8 mouse cellular contexts compared by ENCODE assay signal in the genomic region with DNA sequence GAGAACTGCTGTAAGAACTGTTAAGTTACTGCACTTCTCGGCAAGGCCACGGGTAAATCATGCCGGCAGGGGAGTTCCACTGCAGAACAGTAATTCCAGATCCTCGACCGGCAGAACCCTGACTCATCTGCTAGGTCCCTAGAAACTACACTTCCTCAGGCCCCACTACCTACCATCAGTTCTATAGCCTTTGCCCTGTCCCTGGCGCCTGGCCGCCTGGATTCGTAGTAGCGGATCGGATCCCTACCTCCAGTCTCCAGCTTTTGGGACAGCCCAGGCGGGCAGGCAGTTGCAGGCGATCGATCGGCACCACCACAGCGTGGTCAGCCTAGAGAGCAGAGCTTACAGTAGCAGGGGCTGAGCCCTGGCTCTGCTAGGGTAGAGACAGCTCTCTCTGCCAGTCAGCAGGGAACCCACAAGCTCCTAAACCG. TPM values are rescaled to one million over a fixed set of nuclear protein-coding genes. Genes with fewer than 3 reads are reported as not detected.
A peak's percentile ranks its signal among the peaks of the same experiment; 100 is the strongest.
DNase-seq lines count a peak whose midpoint lies in the region; ATAC-seq and TF ChIP-seq lines count a peak whose summit lies in the region.

No protein-coding gene starts in this region.

- no peaks in the 10 kb centered on the region for H3K4me1 ChIP-seq in forebrain, postnatal 0 days (ENCODE audit: insufficient read depth)
- H3K4me1 ChIP-seq in intestine, postnatal 0 days (replicated peaks; ENCODE audit: control insufficient read depth, insufficient read depth, low read length), result no peaks in the 10 kb centered on the region
- peaks cover 22% of the 10 kb centered on the region for H3K4me1 ChIP-seq in megakaryocyte, embryonic 14.5 days

- 4% methylated on average over 16 of the region's 16 CpGs for WGBS in forebrain, postnatal 0 days
- WGBS in intestine, postnatal 0 days, result 25% methylated on average over 16 of the region's 16 CpGs

- peaks cover 24% of the 10 kb centered on the region for H3K27me3 ChIP-seq in forebrain, postnatal 0 days (ENCODE audit: insufficient read depth, low read length)
- H3K27me3 ChIP-seq in intestine, postnatal 0 days (replicated peaks; ENCODE audit: control insufficient read depth, insufficient read depth, low read length), result no peaks in the 10 kb centered on the region
- H3K27me3 ChIP-seq in megakaryocyte, embryonic 14.5 days (replicated peaks), result peaks cover 32% of the 10 kb centered on the region

- peak overlapping the region; percentile 5; the same call in 1 of the 2 replicates for H3K27ac ChIP-seq in forebrain, postnatal 0 days (ENCODE audit: low read depth, low read length)
- no peak overlapping the region for H3K27ac ChIP-seq in intestine, postnatal 0 days (ENCODE audit: low read depth, low read length)

- peak overlapping the region; percentile 47 for H3K4me2 ChIP-seq in forebrain, postnatal 0 days (ENCODE audit: low read depth)
- peak overlapping the region; percentile 55 for H3K4me2 ChIP-seq in intestine, postnatal 0 days (replicated peaks; ENCODE audit: low read depth)

- TF ChIP-seq CTCF in forebrain, postnatal 0 days (IDR thresholded peaks at IDR 0.05; ENCODE audit: low read depth), result no peak
- no peak for TF ChIP-seq CTCF in intestine, postnatal 0 days (IDR thresholded peaks at IDR 0.05; ENCODE audit: low read depth)

- no peaks in the 10 kb centered on the region for H3K9me3 ChIP-seq in forebrain, postnatal 0 days (ENCODE audit: low read length)
- H3K9me3 ChIP-seq in intestine, postnatal 0 days (ENCODE audit: control insufficient read depth), result no peaks in the 10 kb centered on the region
- no peaks in the 10 kb centered on the region for H3K9me3 ChIP-seq in megakaryocyte, embryonic 14.5 days

- H3K36me3 ChIP-seq in forebrain, postnatal 0 days (ENCODE audit: insufficient read depth), result no peaks in the 10 kb centered on the region
- H3K36me3 ChIP-seq in intestine, postnatal 0 days (ENCODE audit: control insufficient read depth, insufficient read depth), result no peaks in the 10 kb centered on the region
- H3K36me3 ChIP-seq in megakaryocyte, embryonic 14.5 days (replicated peaks; ENCODE audit: low read length), result peaks cover 3% of the 10 kb centered on the region

- peak overlapping the region; percentile 19 for H3K4me3 ChIP-seq in forebrain, postnatal 0 days (ENCODE audit: low read depth, low read length)
- H3K4me3 ChIP-seq in intestine, postnatal 0 days (ENCODE audit: low read depth, low read length), result peak overlapping the region; percentile 14; the same call in 1 of the 2 replicates
- peak overlapping the region; percentile 79 for H3K4me3 ChIP-seq in megakaryocyte, embryonic 14.5 days (replicated peaks)

- ATAC-seq in forebrain, postnatal 0 days, result peak; percentile 68
- ATAC-seq in intestine, postnatal 0 days, result no peak

- peak; percentile 14 for DNase-seq in ES-CJ7 (ENCODE audit: low read depth, low spot score)
- DNase-seq in adrenal gland, adult 2 months, result peak; percentile 83
- peak; percentile 35 for DNase-seq in forebrain, postnatal 0 days
- DNase-seq in testis, postnatal 10 days (ENCODE audit: low spot score), result peak; percentile 60
- DNase-seq in spleen, postnatal 10 days (ENCODE audit: low spot score in 2 of 2), result no peak
- no peak for DNase-seq in spleen, adult 18-20 months

- H3K9ac ChIP-seq in forebrain, postnatal 0 days, result no peak overlapping the region
- H3K9ac ChIP-seq in intestine, postnatal 0 days (ENCODE audit: low read depth, low read length), result no peak overlapping the region

RNA-seq across cellular contexts. Expression of a gene that starts 14.2 kb away (rescaled TPM):
- 1 to 10 TPM; 6.6 to 7.3 TPM for total RNA-seq in adrenal gland, adult 2 months (2021)
- 10.9 and 11.3 TPM in 2 replicates for polyA plus RNA-seq in adrenal gland, adult 2 months (2012; rRNA removed)
- total RNA-seq in forebrain, postnatal 0 days (2014; rRNA removed), result 9.4 and 15.6 TPM in 2 replicates
- polyA plus RNA-seq in forebrain, postnatal 0 days (2015; fragmentation: Nextera tagmentation; extraction: Ambion mirVana), result 1.9 and 2.3 TPM in 2 replicates
- 0.08 and 0.12 TPM in 2 replicates for polyA plus RNA-seq in intestine, postnatal 0 days (2015; fragmentation: Nextera tagmentation; extraction: Ambion mirVana)
- 0.17 and 0.74 TPM in 2 replicates for polyA plus RNA-seq in megakaryocyte, embryonic 14.5 days (2012; ENCODE audit: insufficient read depth, low replicate concordance)

Comparison
In these comparisons a context has a peak if more than half of its experiments do, and no peak if none do; other contexts are left out.
1. DNase-seq: peak in ES-CJ7 (single experiment), adrenal gland, adult 2 months (single experiment), forebrain, postnatal 0 days (single experiment) and testis, postnatal 10 days (single experiment); none in spleen, postnatal 10 days (0 of 2) and spleen, adult 18-20 months (0 of 2).
2. H3K4me3 ChIP-seq: peak in every context shown above with its lines; median percentile 79 in megakaryocyte, embryonic 14.5 days; 19 in forebrain, postnatal 0 days; 14 in intestine, postnatal 0 days.